Mouse (Mus musculus) heart, adult 9 months (tissue): ENCODE measurements around the gene Fam227b.

Experiments used
- DNase-seq, 2 experiments: peaks; one replicate each; pipeline ENCODE4 v3.0.0; 2022; ENCODE audit warnings: low spot score in 2 of 2

Gene Fam227b

DNA sequence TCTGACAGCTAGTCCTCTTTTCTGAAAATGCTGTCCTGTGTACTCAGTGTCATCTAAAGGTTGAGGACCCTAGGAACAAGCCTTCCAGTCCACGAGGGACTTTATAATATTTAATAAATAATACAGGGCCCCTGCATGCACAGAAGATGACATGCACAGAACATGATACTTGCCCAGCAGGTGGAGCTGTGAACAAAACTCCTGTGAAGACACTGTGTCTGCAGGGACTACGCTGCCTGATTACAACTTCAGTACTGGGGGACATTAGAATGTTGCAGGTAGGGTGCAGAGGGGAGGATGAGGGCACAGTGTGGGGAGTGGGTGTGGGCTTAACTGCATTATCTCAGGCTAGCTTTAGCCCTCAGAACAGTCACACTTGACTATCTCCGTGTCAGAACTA lies 145.7 kb downstream of the Fam227b start:
- peak; percentile 7 to 49 for DNase-seq

DNA sequence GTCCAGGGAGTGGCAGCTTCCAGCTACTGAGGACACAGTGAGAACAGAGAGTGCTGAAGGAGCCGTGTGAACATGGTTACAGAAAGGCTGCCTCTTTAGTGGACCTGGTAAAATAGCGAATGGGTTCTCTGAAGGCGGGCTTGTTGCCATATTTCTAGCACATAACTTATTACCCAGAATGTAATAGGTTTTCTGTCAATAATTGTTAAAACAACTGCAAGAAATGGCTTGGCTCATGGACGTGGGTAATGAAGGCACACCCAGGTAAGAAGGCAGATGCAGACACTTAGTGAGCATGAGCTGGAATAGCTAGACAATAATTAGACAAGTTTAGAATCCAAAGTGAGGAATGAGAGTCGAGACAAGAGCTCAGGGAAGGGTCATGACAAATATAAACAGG lies 149.5 kb downstream of the Fam227b start:
- no peak for DNase-seq

DNA sequence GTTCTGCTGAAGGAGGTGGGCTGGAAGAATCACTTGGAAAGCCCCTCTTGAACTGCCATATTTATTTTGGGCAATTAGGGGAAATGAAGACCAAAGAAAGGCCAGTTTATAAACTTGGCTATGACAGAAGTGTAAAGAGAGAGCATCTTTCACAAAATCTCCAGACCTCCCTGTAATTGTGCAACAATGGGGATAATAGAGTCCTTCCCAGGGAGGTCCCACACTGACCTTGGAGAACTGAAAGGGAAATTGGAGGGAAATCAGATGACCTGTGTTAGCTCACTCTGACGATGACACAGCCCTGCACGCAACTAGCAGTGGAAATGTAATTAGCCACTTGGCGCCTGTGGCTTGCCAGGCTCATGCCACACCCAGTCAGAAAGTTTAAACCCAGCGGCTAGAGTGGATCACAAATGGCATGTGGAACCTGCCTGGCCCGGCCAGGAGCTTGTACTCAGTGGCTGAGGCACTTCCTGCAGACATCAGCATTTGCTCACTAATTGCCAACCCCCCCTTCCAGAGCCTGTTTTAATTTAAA lies 175.9 kb downstream of the Fam227b start:
- no peak for DNase-seq

DNA sequence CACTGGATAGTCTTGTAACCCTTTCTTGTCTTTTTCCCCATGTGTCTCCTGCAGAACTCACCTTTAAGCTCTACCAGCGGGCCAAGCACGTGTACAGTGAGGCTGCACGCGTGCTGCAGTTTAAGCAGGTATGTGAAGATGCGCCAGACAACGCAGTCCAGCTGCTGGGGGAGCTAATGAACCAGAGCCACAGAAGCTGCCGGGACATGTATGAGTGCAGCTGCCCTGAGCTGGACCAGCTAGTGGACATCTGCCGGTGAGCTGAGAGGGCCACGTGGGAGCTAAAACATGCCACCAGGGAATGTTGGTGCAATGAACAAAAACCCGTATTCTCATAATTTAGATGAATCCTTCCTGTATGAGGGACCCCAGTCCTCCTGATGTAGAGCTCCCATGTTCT lies 176.6 kb downstream of the Fam227b start:
- no peak for DNase-seq

DNA sequence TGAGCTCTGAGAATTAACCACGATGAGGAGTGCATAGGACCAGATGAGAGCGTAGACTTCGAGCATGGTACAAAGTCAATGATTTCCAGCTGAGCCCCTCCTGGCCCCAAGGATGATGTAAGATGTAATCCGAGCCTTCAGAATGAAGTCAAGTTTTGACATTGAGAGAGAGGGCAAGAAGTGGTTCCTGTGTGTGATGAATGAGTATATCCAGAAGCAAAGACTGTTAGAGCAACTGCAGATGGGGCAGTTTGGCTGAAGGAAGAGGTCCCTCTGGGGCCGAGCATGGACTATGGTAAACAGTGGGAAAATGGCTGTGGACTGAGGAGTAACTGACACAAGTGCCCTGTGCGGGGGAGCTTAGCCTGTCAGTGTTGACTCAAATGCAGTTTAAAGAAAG lies 178.6 kb downstream of the Fam227b start:
- no peak for DNase-seq

DNA sequence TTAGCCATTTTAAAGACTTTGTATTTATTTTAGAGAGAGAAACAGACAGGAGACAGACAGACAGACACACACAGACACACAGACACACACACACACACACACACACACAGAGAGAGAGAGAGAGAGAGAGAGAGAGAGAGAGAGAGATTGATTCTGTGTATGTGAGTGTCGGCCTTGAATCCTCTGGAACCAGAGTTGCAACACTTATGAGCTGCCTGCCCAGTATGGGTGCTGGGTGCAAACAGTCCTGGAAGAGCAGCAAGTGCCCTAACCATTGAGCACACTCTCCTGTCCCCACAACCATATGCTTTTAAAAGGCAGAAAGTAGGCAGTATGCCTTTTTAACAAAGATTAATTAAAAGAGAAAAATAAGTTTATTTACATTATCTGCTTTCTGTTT lies 183.0 kb downstream of the Fam227b start:
- no peak for DNase-seq

DNA sequence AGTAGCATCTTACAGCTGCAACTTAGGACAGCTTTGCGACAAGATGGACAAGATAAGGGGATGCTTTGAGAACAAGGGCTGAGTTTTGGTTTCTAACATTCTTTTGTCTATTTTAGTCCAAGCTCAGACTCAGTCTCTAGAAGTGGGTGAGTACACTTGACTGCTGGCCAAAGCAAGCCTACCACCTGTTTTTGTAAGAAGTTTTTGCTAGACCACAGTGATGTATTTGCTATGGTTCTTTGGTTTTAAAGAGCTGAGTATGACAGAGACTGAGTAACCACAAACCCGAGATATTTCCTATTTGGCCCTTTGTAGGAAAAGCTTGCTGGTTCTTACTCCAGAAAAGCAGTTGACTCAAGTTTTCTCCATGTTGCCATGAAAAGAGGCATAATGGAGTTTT lies 203.6 kb downstream of the Fam227b start:
- no peak for DNase-seq

DNA sequence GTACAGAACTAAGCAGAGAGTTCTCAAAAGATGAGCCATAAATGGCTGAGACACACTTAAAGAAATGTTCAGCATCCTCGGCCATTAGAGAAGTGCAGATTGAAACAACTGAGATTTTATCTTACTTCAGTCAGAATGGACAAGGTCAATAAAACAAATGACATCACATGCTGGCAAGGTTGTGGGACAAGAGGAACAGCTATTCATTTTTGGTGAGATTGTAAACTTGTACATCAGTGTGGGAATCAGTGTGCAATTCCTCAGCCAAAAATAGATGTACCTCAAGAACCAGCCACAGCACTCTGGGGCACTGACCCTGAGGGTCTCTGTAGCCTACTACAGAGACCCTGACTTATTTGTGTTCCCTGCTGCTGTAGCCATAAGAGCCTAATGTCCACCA lies 208.5 kb downstream of the Fam227b start:
- DNase-seq: no peak

DNA sequence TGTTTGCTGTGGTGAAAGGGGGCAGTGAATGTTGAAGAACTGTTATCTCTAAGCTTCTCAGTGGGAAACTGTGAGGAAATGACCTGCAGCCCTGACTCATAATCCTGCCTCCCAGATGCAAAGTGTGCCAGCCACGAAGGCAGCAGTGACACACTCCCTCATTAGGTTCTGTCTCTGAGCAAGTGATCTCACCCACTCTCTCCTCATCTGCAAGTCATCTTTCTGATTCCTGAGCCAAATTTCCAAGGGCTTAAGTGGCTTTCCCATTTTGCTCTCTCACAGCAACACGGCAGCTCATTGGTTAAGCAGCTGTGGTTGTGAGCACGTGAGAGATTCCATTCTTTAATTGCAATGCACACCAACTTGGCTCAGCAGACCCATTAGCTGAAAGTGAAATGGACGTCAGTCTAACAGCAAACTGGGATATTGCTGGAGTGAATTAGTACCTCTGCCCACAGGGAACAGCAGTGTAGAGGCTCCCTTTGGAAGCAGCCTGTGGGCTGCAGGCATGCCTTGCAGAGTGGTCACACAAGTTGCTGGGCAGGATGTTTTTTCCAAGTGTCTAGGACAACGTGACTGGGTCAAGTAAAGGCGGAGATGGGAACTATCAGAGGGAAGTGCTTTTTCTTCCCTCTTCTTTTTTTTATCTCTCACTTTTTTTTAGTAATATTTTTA lies 210.6 kb downstream of the Fam227b start:
- no peak for DNase-seq

DNA sequence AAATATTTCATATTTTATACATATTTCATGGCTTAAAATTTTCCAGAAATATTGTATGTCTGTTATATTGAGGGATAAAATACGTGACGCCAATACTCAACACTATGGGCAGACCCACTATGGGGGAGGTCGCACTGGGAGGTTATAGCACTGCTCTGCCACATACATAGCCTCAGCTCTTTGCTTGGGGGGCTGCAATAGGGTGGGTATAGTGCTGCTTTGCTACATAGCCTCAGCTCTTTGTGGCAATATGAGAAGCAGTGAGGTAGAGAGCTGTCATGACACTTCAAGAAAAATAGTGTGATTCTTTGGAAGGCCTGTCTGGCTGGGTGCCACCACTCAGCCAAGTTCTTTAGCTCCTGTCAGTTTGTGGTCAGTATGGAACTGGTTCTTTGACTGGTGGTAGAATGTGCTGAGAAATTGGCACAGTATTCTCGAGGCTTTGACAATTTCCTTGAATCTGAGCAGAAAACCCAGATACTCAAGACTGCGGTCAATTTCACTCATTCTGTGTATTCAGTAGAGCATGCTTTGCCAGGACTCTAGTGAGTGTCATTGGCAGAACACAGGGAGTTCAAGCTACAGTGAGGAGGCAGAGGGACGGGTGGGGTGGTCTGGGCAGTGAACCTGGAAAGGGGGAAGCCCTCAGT lies 212.7 kb downstream of the Fam227b start:
- no peak for DNase-seq

DNA sequence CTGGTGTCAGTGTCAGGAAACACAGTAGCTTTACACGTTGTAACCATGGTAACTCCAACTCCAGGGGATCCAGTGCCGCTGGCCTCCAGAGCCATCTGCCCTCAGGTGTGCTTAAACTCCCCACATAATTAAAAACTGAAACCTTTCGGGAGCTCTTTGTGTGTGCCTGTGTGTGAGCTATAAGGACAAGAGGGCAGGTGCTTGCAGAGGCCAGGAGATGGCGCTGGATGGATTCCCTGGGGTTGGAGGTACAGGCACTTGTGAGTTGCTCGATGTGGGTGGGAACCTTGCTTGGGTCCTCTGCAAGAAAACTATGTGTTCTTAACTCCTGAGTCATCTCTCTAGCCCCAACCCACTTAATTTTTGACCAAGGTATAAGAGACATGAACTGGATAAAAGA lies 215.4 kb downstream of the Fam227b start:
- no peak for DNase-seq

DNA sequence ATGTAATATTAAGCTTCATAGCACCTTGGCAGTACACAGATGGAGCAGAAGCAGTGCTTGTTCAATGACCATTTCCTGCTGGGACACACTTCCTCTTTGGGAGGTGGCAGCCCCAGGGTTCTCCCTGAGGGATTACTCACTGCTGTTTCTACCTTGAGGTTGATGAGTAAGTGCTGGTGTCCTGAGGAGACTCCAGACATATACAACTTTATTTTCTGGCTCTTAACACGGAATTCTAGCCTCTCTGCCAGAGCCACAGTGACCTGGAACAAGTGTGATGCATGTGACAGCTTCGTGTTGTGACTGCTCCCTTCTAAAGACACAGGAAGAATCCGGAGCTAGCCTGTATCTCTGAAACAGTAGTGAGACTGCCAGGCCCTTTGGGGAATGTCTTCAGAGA lies 217.8 kb downstream of the Fam227b start:
- DNase-seq: no peak
